Mouse (Mus musculus) neural tube, embryonic 12.5 days (tissue): Measurements from ENCODE around the gene Slx1b. TPM values are rescaled to one million over a fixed set of nuclear protein-coding genes. Genes with fewer than 3 reads are reported as not detected.
"Not testable (repeated sequence)": the region's sequence is repeated elsewhere in the genome, so short reads cannot be mapped to it uniquely, and the experiment has no call there.

ENCODE experiments used
- ATAC-seq: fragments of 200-750 bp; cut with Nextera tagmentation; 2 replicates; pipeline ENCODE4 v1.8.0; 2017; ENCODE audit warnings: low read depth, mild to moderate bottlenecking, moderate TSS enrichment, moderate library complexity; ENCODE audit not compliant: low FRiP score
- H3K27ac ChIP-seq: fragments of 300-500 bp; sonication (generic); 2 replicates; pipeline ENCODE4 v1.5.1; 2016
- H3K27me3 ChIP-seq: fragments of 300-500 bp; sonication (generic); replicated peaks from 2 replicates; pipeline ENCODE4 v1.6.1; 2016; ENCODE audit warnings: mild to moderate bottlenecking
- H3K36me3 ChIP-seq: fragments of 300-500 bp; sonication (generic); 2 replicates; pipeline ENCODE4 v1.6.1; 2016; ENCODE audit warnings: mild to moderate bottlenecking
- H3K4me1 ChIP-seq: fragments of 300-500 bp; sonication (generic); 2 replicates; pipeline ENCODE4 v1.6.1; 2016
- H3K4me2 ChIP-seq: fragments of 300-500 bp; sonication (generic); replicated peaks from 2 replicates; pipeline ENCODE4 v1.6.1; 2016; ENCODE audit warnings: mild to moderate bottlenecking
- H3K4me3 ChIP-seq: fragments of 300-500 bp; sonication (generic); 2 replicates; pipeline ENCODE4 v1.5.1; 2016
- H3K9ac ChIP-seq: fragments of 300-500 bp; sonication (generic); 2 replicates; pipeline ENCODE4 v1.6.1; 2016; ENCODE audit warnings: mild to moderate bottlenecking
- H3K9me3 ChIP-seq: fragments of 300-500 bp; sonication (generic); 2 replicates; pipeline ENCODE4 v1.6.1; 2016; ENCODE audit warnings: mild to moderate bottlenecking
- WGBS: fragments of 180-500 bp; shearing (Covaris S2); methylation state at CpG from one replicate; pipeline ENCODE4 v1.1.7; 2016; 5-methylcytosine and 5-hydroxymethylcytosine counted together
- polyA plus RNA-seq: library from polyadenylated mRNA; unstranded; fragments of >200 nt; fragmentation: Nextera tagmentation; extraction: Ambion mirVana; gene quantifications from 2 replicates; pipeline ENCODE4 v1.2.1, GENCODE M21; 2016

Gene Slx1b
- polyA plus RNA-seq, 1 experiment from 2014 or later = 17.9 TPM

GRCm38 (mm10) chr7:126644914-126645313 lies 50.7 kb downstream of the Slx1b start:
- Histone ChIP-seq H3K27ac (no peak overlapping the region), H3K9me3 (no peaks in the 10 kb centered on the region), H3K4me3 (no peak overlapping the region), H3K4me1 (0 out of 2 replicates have a peak, but pooled peaks cover 2% of the 10 kb centered on the region), H3K4me2 (no peak overlapping the region), H3K27me3 (no peaks in the 10 kb centered on the region), H3K9ac (no peak overlapping the region), H3K36me3 (no peaks in the 10 kb centered on the region)
- ATAC-seq = no peak

GRCm38 (mm10) chr7:126644345-126644744 lies 51.2 kb downstream of the Slx1b start:
- no peak overlapping the region for H3K27ac ChIP-seq
- no peaks in the 10 kb centered on the region for H3K27me3 ChIP-seq
- no peak overlapping the region for H3K4me3 ChIP-seq
- H3K9me3 ChIP-seq = no peaks in the 10 kb centered on the region
- no peak for ATAC-seq
- H3K4me2 ChIP-seq = no peak overlapping the region
- no peak overlapping the region for H3K9ac ChIP-seq
- no peaks in the 10 kb centered on the region for H3K4me1 ChIP-seq
- 82% methylated on average over 3 of the region's 3 CpGs for WGBS
- H3K36me3 ChIP-seq = no peaks in the 10 kb centered on the region

GRCm38 (mm10) chr7:126643244-126643617 lies 52.4 kb downstream of the Slx1b start:
- H3K36me3 ChIP-seq, H3K9me3 ChIP-seq, H3K4me3 ChIP-seq, H3K4me2 ChIP-seq, ATAC-seq, H3K9ac ChIP-seq, H3K27me3 ChIP-seq, H3K4me1 ChIP-seq, H3K27ac ChIP-seq: not testable (repeated sequence)
- 81% methylated on average over 3 of the region's 3 CpGs for WGBS

- no peaks in the 10 kb centered on the region for H3K9me3 ChIP-seq
- H3K27ac ChIP-seq = no peak overlapping the region
- H3K27me3 ChIP-seq = 0 out of 2 replicates have a peak, but pooled peaks cover 4% of the 10 kb centered on the region
- H3K36me3 ChIP-seq = no peaks in the 10 kb centered on the region
- no peak for ATAC-seq
- WGBS = 73% methylated on average over 5 of the region's 5 CpGs
- H3K4me2 ChIP-seq = no peak overlapping the region
- H3K4me3 ChIP-seq = no peak overlapping the region
- no peaks in the 10 kb centered on the region for H3K4me1 ChIP-seq
- no peak overlapping the region for H3K9ac ChIP-seq
These were observed 52.9 kb downstream of the Slx1b start for GRCm38 (mm10) chr7:126642545-126643243.

Other genes with a start within 250 kb of the Slx1b start
- 10.2 and 16.5 TPM in 2 replicates for gene Atp2a1, start 232.7 kb downstream of the Slx1b start, polyA plus RNA-seq
- gene Sh2b1, start 220.4 kb downstream of the Slx1b start, polyA plus RNA-seq = 60.5 and 62.9 TPM in 2 replicates
- 121 and 136 TPM in 2 replicates for gene Tufm, start 208.4 kb downstream of the Slx1b start, polyA plus RNA-seq
- gene Atxn2l, start 192.3 kb downstream of the Slx1b start, polyA plus RNA-seq = 74.7 and 81.0 TPM in 2 replicates
- 207 and 208 TPM in 2 replicates for gene Eif3c, start 129.4 kb downstream of the Slx1b start, polyA plus RNA-seq
- 0.27 and 0.40 TPM in 2 replicates for gene Apobr, start 110.8 kb downstream of the Slx1b start, polyA plus RNA-seq
- gene Cln3, start 110.0 kb downstream of the Slx1b start, polyA plus RNA-seq = 26.1 and 28.2 TPM in 2 replicates
- gene Il27, start 100.8 kb downstream of the Slx1b start, polyA plus RNA-seq = not detected in 2 replicates
- gene Nupr1, start 64.9 kb downstream of the Slx1b start, polyA plus RNA-seq = 2.9 and 4.5 TPM in 2 replicates
- gene Sgf29, start 46.5 kb downstream of the Slx1b start, polyA plus RNA-seq = 40.0 and 53.2 TPM in 2 replicates
- 0.54 and 0.79 TPM in 2 replicates for gene Sult1a1, start 19.4 kb downstream of the Slx1b start, polyA plus RNA-seq
- 160 and 164 TPM in 2 replicates for gene Bola2, start 383 bp downstream of the Slx1b start, polyA plus RNA-seq
- gene Coro1a, start 12.0 kb upstream of the Slx1b start, polyA plus RNA-seq = 70.5 and 71.5 TPM in 2 replicates
- gene Mapk3, start 63.8 kb upstream of the Slx1b start, polyA plus RNA-seq = 79.0 and 79.6 TPM in 2 replicates
- gene Gdpd3, start 70.5 kb upstream of the Slx1b start, polyA plus RNA-seq = 1.3 and 2.0 TPM in 2 replicates
- gene Ypel3, start 81.2 kb upstream of the Slx1b start, polyA plus RNA-seq = 160 and 169 TPM in 2 replicates
- gene Tbx6, start 85.7 kb upstream of the Slx1b start, polyA plus RNA-seq = 0.68 and 0.72 TPM in 2 replicates
- 293 and 310 TPM in 2 replicates for gene Ppp4c, start 96.7 kb upstream of the Slx1b start, polyA plus RNA-seq
- 21.4 and 25.8 TPM in 2 replicates for gene Fam57b, start 101.9 kb upstream of the Slx1b start, polyA plus RNA-seq
- not detected in 2 replicates for gene 4930451I11Rik, start 135.9 kb upstream of the Slx1b start, polyA plus RNA-seq
- gene Doc2a, start 151.6 kb upstream of the Slx1b start, polyA plus RNA-seq = 6.2 and 9.1 TPM in 2 replicates
- 29.1 and 33.5 TPM in 2 replicates for gene Hirip3, start 166.2 kb upstream of the Slx1b start, polyA plus RNA-seq
- 86.4 and 88.0 TPM in 2 replicates for gene Ino80e, start 166.6 kb upstream of the Slx1b start, polyA plus RNA-seq
- gene Taok2, start 188.9 kb upstream of the Slx1b start, polyA plus RNA-seq = 57.5 and 59.1 TPM in 2 replicates
- 21.7 and 22.0 TPM in 2 replicates for gene Tmem219, start 227.1 kb upstream of the Slx1b start, polyA plus RNA-seq
- 62.1 and 62.8 TPM in 2 replicates for gene Kctd13, start 233.1 kb upstream of the Slx1b start, polyA plus RNA-seq